Mouse (Mus musculus) ZHBTc4 (cell line): ENCODE data around the gene Oasl2.
"Not testable (repeated sequence)": the region's sequence is repeated elsewhere in the genome, so short reads cannot be mapped to it uniquely, and the experiment has no call there.

Experiments used
- DNase-seq: peaks from one replicate; pipeline ENCODE4 v3.0.0-alpha.2; 2011; ENCODE audit warnings: low read depth, low spot score

The Oasl2 gene

DNA sequence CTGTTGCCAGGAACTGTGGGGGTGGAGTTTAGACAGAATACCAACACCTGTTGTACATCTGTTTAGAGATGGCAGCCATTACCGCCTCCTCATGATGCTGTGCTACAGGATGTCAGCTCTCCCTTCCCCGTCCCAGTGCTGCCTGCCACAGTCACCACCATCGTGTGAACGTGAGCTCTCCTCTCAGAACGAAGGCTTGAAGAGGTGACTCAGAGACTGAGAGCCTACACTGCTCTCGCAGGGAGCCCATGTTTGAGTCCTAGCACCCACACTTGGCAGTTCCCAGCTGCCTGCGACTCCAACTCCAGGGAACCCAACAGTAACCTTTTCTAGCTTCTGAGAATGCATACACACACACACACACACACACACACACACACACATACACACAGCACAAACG lies 18.1 kb downstream of the Oasl2 start:
- DNase-seq, result no peak

- DNase-seq, result no peak
Observed at GRCm38 (mm10) chr5:114915854-114916253, 19.1 kb downstream of the Oasl2 start.

- DNase-seq, result no peak
Observed at GRCm38 (mm10) chr5:114916777-114917176, 20.0 kb downstream of the Oasl2 start.

DNA sequence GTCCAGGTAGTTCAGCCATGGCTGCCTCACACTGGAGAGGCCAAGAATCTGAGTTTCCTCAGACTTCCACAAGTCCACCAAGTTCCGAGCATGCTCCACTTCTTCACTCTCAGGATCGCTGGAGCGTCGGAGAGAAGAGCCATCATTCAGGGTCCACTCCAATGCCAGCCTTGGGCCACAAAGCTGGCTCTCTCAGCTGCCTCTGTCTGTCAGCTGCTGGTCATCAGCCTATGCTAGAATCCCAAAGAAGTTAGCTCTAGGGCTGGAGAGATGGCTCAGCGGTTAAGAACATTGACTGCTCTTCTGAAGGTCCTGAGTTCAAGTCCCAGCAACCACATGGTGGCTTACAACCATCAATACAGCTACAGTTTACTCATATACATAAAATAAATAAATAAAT lies 20.6 kb downstream of the Oasl2 start:
- DNase-seq, result not testable (repeated sequence)

- peak; percentile 36 for DNase-seq
Observed at GRCm38 (mm10) chr5:114921551-114922365, 25.0 kb downstream of the Oasl2 start.

GRCm38 (mm10) chr5:114922366-114922731 lies 25.6 kb downstream of the Oasl2 start:
- no peak for DNase-seq

GRCm38 (mm10) chr5:114922998-114923473 lies 26.3 kb downstream of the Oasl2 start, which contains the start of gene Oasl1:
TSS of gene Oasl1 (plus strand) at chr5:114923240.
- DNase-seq, result peak; percentile 51

- no peak for DNase-seq
Observed at GRCm38 (mm10) chr5:114926153-114926684, 29.5 kb downstream of the Oasl2 start.

- no peak for DNase-seq
Observed at GRCm38 (mm10) chr5:114926753-114927152, 30.0 kb downstream of the Oasl2 start.

DNA sequence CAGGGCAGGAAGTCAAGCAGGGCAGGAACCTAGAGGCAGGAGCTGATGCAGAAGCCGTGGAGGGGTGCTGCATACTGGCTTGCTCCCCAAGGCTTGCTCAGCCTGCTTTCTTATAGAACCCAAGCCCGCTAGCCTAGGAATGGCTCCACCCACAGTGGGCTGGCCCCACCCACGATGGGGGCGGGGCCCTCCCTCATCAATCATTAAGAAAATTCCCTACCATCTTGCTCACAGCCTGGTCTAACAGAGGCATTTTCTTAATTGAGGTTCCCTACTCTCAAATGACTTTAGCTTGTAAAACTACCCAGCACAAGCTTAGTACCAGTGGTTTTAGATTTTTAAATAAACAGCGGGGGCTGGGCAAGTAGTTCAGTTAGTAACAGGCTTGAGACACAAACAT lies 34.9 kb downstream of the Oasl2 start:
- peak; percentile 83 for DNase-seq

GRCm38 (mm10) chr5:114933206-114933605 lies 36.5 kb downstream of the Oasl2 start:
- DNase-seq, result no peak

DNA sequence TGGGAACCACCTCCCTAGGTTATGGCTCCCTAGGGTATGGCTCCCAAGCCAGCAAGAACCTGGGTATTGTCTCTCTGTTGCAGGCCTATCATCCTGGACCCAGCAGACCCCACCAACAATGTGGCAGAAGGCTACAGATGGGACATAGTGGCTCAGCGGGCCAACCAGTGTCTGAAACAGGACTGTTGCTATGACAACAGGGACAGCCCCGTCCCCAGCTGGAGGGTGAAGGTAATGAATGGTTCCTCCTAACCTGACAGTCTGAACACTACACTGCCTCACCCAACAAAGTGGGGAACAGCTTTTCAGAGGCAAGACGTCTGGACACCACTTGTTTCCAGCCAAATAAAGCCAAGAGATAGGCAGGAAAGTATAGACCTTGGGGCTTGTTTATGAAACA lies 39.1 kb downstream of the Oasl2 start:
- DNase-seq, result peak; percentile 62

GRCm38 (mm10) chr5:114941138-114941537 lies 44.4 kb downstream of the Oasl2 start:
- DNase-seq, result not testable (repeated sequence)

- peak; percentile 95 for DNase-seq
Observed at GRCm38 (mm10) chr5:114942074-114942765, 45.5 kb downstream of the Oasl2 start, which contains the start of gene 2210016L21Rik. TSS of gene 2210016L21Rik (plus strand) at chr5:114942158.

- no peak for DNase-seq
Observed at GRCm38 (mm10) chr5:114942766-114943130, 46.0 kb downstream of the Oasl2 start.

- no peak for DNase-seq
Observed at GRCm38 (mm10) chr5:114945072-114945471, 48.3 kb downstream of the Oasl2 start.

GRCm38 (mm10) chr5:114948891-114949290 lies 52.2 kb downstream of the Oasl2 start:
- DNase-seq, result no peak

DNA sequence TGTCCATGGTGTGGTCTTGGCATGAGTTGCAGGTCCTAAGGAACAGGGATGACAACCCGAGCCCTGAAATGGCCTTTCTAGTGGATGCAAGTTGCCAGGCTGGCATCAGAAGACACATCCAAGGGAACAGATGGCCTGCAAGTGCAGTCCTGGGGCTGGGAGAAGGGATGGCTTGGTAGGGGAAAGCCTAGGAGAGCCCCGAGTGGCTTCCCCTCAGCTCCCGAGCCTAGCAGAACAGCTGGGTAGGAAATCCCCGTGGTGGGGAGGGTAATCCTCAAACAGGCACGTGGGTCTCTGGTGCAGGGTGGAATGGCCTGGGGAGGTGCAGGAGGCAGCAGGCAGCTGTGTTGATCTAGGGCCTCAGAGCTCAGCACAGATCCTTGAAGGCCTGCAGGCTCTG lies 52.6 kb downstream of the Oasl2 start:
- no peak for DNase-seq

- no peak for DNase-seq
Observed at GRCm38 (mm10) chr5:114949812-114950211, 53.1 kb downstream of the Oasl2 start.

DNA sequence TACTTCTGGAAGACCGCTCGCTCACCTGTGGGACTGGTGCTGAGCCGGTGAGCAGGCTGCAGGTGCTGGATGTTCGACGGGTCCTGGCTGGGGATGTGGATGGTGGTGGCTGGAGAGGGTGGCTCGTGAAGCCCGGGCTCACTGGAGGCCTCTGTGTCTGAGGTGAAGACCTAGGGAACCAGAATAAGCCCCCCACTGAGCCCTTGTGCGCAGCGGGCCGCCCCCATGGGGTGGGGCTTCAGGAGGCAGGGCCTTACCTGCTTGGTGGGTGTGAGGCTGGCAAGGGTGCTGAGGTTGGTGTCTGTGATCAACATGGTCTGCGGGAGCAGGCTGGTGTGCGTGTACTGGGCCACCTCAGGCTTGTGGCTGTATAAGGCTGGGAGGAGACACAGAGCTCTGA lies 53.9 kb downstream of the Oasl2 start:
- no peak for DNase-seq

- no peak for DNase-seq
Observed at GRCm38 (mm10) chr5:114951279-114951880, 54.6 kb downstream of the Oasl2 start.

DNA sequence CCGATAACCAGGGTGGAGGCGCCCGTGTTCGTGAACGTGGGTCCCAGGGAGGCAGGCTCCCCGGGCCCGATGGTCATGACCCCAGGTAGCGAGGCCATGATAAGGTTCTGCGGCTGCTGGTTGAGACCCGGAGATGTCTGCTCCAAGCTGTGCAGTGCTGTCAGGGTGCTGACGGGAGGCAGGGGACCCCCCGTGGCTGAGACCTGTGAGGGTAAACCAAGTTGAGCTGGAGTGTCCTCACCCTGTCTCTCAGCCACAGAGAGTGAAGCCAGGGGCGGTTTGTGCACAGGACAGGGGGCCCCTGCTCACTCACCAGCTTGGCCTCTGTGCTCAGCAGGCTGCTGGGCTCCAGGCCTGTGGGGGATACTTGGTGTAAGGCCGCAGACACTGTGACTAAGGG lies 56.6 kb downstream of the Oasl2 start:
- DNase-seq, result no peak
